Mouse (Mus musculus) kidney, adult 2 months (tissue): ENCODE results near the gene Mrps23. TPM values are rescaled to one million over a fixed set of nuclear protein-coding genes. Genes with fewer than 3 reads are reported as not detected.

Source experiments
- DNase-seq: peaks from one replicate; pipeline ENCODE4 v3.0.0; 2021
- H3K27ac ChIP-seq: fragments of 200-500 bp; 2 replicates; pipeline ENCODE4 v1.5.1; 2012; ENCODE audit warnings: low read depth, low read length, control low read depth, inconsistent platforms; ENCODE audit not compliant: insufficient read depth
- H3K27me3 ChIP-seq: fragments of 200-500 bp; replicated peaks from 2 replicates; pipeline ENCODE4 v1.6.1; 2012; ENCODE audit warnings: mild to moderate bottlenecking, moderate library complexity, low read length, inconsistent platforms; ENCODE audit not compliant: control insufficient read depth, insufficient read depth
- H3K36me3 ChIP-seq: fragments of 200-500 bp; 2 replicates; pipeline ENCODE4 v1.6.1; 2012; ENCODE audit warnings: mild to moderate bottlenecking, moderate library complexity, low read length, inconsistent platforms; ENCODE audit not compliant: control insufficient read depth, insufficient read depth
- H3K4me1 ChIP-seq: fragments of 200-500 bp; 2 replicates; pipeline ENCODE4 v1.6.1; 2011; ENCODE audit warnings: low read length; ENCODE audit not compliant: control insufficient read depth, insufficient read depth
- H3K4me3 ChIP-seq: fragments of 200-500 bp; 2 replicates; pipeline ENCODE4 v1.5.1; 2011; ENCODE audit warnings: mild to moderate bottlenecking, low read depth, low read length, control low read depth; ENCODE audit not compliant: insufficient read depth
- CTCF ChIP-seq: fragments of 200-500 bp; conservative IDR thresholded peaks from 2 replicates; pipeline ENCODE4 v1.5.1; 2011; ENCODE audit warnings: low read depth, mild to moderate bottlenecking, control low read depth, low read length, moderate library complexity, mixed read lengths; ENCODE audit not compliant: insufficient read depth, insufficient read length
- POLR2A ChIP-seq: fragments of 200-500 bp; IDR thresholded peaks from one replicate; pipeline ENCODE4 v1.6.1; 2011; ENCODE audit warnings: low read depth, low read length, control low read depth
- WGBS: fragments of 180-500 bp; shearing (Covaris S2); methylation state at CpG from one replicate; pipeline ENCODE4 v1.1.7; 2018; 5-methylcytosine and 5-hydroxymethylcytosine counted together
- polyA plus RNA-seq: library from polyadenylated mRNA; depleted of rRNA; stranded (reverse); fragments of >200 nt; gene quantifications from 2 replicates; pipeline ENCODE4 v1.2.3, GENCODE M21; 2012

The Mrps23 gene
- polyA plus RNA-seq, 1 experiment = 61.6 TPM

- H3K4me3 ChIP-seq = no peak overlapping the region
- no peaks in the 10 kb centered on the region; the same call in 1 of the 2 replicates for H3K36me3 ChIP-seq
- TF ChIP-seq POLR2A (no peak), CTCF (no peak)
- 75% methylated on average over 5 of the region's 5 CpGs for WGBS
- no peak overlapping the region for H3K27ac ChIP-seq
- H3K4me1 ChIP-seq = 0 out of 2 replicates have a peak, but pooled peaks cover 2% of the 10 kb centered on the region
- H3K27me3 ChIP-seq = no peaks in the 10 kb centered on the region
- DNase-seq = no peak
These were observed 7.8 kb downstream of the Mrps23 start for GRCm38 (mm10) chr11:88211824-88212582.

DNA sequence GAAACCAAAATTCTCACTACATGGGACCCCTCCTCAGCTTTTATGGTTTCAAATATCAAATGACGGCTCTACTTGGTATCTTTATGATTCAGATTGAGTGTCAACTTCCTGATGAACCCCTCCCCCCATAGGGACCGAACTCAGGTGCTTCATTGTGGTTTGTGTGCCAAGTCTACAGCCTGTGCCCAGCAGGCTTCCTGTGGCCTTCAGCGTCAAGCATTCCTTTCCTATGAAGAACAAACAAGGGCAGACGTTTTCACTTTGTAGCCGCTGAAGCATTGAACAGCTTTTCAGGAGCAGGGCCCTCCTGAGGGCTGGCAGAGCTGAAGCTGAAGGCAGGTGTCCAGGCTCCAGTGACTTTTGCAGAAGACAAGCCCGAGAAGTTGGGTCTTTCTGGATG, 9.6 kb downstream of the Mrps23 start:
- peak; percentile 48 for DNase-seq
- Histone ChIP-seq H3K4me1 (no peaks in the 10 kb centered on the region), H3K4me3 (no peak overlapping the region), H3K36me3 (no peaks in the 10 kb centered on the region; the same call in 1 of the 2 replicates), H3K27me3 (no peaks in the 10 kb centered on the region), H3K27ac (no peak overlapping the region)
- TF ChIP-seq CTCF = no peak
- TF ChIP-seq POLR2A = no peak
- 24% methylated on average over 6 of the region's 6 CpGs for WGBS

DNA sequence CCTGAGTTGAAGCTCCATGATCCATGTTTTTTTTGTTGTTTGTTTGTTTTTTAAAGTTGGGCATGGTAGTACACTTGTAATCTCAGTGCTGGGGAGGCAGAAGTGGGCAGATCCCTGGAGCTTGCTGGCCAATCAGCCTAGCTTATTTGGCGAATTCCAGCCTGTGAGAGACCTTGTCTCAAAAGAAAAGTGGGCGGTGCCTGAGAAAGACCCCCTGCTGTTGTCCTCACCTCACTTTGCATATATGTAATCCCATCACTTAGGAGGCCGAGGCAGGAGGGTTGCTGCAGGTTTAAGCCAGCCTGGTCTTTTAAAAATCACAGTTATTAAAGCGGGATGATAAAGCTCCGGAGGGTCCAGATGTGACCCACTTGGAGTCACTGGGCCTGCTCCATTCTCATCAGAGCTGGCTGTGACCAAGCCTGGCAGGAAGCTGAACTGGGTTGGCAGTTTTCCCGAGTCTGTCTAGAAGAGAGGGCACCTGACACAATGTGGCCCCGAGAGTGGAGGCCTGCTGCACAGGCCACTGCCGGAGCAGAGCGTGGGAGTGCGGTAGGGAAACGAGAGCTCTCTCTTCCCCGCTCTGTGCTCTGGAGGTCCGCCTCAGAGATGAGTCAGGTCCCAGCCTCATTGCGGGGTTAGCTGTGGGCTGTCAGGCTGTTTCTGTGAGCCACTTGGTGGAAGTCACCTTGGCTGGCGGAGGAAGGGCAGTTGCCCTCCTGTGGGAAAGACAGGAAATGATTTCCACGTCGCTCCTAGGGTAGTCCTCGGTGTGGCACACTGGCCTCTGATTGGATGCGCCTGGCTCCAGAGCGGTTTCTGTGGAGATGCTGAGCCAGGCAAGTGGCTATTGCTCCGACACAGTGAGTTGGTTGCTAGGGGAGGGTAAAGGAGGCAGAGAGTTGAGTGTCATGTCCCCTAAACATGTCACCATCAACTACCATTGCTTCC, 11.0 kb downstream of the Mrps23 start:
- peak; percentile 73 for DNase-seq

GRCm38 (mm10) chr11:88216231-88216685, 12.1 kb downstream of the Mrps23 start:
- H3K27ac ChIP-seq = 0 out of 2 replicates have a peak overlapping the region, but pooled peaks have one; percentile 98
- peak; percentile 94 for TF ChIP-seq CTCF
- no peak for TF ChIP-seq POLR2A
- no peaks in the 10 kb centered on the region for H3K4me1 ChIP-seq
- DNase-seq = peak; percentile 72
- no peaks in the 10 kb centered on the region; the same call in 1 of the 2 replicates for H3K36me3 ChIP-seq
- H3K4me3 ChIP-seq = 0 out of 2 replicates have a peak overlapping the region, but pooled peaks have one; percentile 1
- WGBS = 23% methylated on average over 10 of the region's 10 CpGs
- H3K27me3 ChIP-seq = no peaks in the 10 kb centered on the region

More for the DNA sequence above, 11.0 kb downstream of the Mrps23 start:
- Histone ChIP-seq H3K36me3 (no peaks in the 10 kb centered on the region; the same call in 1 of the 2 replicates), H3K27me3 (no peaks in the 10 kb centered on the region), H3K4me1 (no peaks in the 10 kb centered on the region), H3K27ac (peak overlapping the region; percentile 98), H3K4me3 (peak overlapping the region; percentile 47)
- no peak for TF ChIP-seq CTCF
- peak; percentile 20 for TF ChIP-seq POLR2A
- WGBS = 47% methylated on average over 21 of the region's 21 CpGs

DNA sequence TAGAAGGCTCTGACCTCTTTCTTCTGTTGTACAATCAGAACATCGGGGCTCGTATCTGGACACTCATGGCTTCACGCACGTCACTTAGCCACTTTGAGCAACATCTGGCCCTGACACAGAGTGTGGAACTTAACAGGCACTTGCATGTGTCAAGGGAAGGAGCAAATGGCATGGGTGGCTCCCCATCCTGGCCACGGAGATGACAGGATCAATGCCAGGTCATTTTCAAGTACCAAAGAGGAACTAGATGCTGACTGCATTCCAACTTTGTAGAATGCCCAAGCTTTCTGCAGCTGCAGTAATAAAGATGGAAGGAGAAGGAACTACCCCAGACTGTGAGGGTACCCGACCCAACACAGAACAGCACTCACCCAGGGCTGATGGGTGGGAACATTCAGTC, 14.0 kb downstream of the Mrps23 start:
- H3K36me3 ChIP-seq = no peaks in the 10 kb centered on the region
- H3K27ac ChIP-seq = no peak overlapping the region
- TF ChIP-seq CTCF (no peak), POLR2A (no peak)
- 87% methylated on average over 6 of the region's 6 CpGs for WGBS
- H3K4me3 ChIP-seq = no peak overlapping the region
- DNase-seq = no peak
- no peaks in the 10 kb centered on the region for H3K27me3 ChIP-seq
- H3K4me1 ChIP-seq = no peaks in the 10 kb centered on the region

DNA sequence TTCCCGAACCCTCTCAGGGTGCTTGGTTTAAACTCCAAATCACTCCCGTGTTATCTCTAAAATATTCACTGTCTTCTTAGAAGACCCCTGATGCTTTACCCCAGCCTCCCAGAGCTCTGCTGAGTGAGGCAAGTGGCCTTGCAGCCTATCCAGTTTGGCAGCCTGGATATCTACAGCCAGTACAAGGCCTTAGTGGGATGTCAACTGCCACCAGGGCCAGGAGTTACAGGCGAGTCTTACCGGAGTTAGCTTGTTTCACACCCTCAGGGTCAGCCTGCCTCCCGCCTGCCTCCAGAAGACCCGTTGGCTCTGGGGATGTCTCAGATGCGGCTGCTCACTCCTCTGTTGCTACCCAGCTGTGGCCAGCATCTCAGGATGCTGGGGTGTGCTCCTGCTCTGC, 14.4 kb downstream of the Mrps23 start:
- no peaks in the 10 kb centered on the region for H3K4me1 ChIP-seq
- no peaks in the 10 kb centered on the region for H3K27me3 ChIP-seq
- TF ChIP-seq POLR2A (no peak), CTCF (no peak)
- DNase-seq = no peak
- H3K27ac ChIP-seq = no peak overlapping the region
- no peak overlapping the region for H3K4me3 ChIP-seq
- no peaks in the 10 kb centered on the region for H3K36me3 ChIP-seq
- 78% methylated on average over 7 of the region's 7 CpGs for WGBS
